Mouse (Mus musculus) lung, adult 2 months (tissue): ENCODE measurements around the gene Srr.

Experiments
- CTCF ChIP-seq: fragments of 200-500 bp; IDR thresholded peaks from 2 replicates; pipeline ENCODE4 v1.5.1; 2011; ENCODE audit warnings: mild to moderate bottlenecking, low read length, control low read depth; ENCODE audit not compliant: insufficient read depth
- POLR2A ChIP-seq: fragments of 200-500 bp; IDR thresholded peaks from 2 replicates; pipeline ENCODE4 v1.6.1; 2011; ENCODE audit warnings: low read depth, mild to moderate bottlenecking, control low read depth, low read length, borderline replicate concordance; ENCODE audit errors: extremely low read depth

DNA sequence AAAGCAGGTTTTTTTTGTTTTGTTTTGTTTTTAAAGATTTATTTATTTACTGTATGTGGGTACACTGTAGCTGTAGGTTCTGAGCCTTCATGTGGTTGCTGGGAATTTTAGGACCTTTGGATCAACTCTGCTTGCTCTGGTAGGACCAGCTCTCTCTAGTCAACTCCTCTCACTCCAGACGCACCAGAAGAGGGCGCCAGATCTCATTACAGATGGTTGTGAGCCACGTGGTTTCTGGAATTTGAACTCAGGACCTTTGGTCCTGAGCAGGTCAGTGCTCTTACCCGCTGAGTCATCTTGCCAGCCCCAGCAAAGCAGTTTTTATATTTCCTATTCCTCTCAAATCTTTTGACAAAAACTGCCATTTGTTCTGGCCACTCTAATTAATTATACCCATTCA, 1.6 kb downstream of the Srr start:
- TF ChIP-seq CTCF (0 out of 2 replicates have a peak, but pooled peaks have one; percentile 22), POLR2A (no peak)
